Mouse (Mus musculus) lung, postnatal 4 days (tissue): Measurements from ENCODE around the gene Foxm1.
A peak's percentile ranks its signal among the peaks of the same experiment; 100 is the strongest.
"Not testable (repeated sequence)": the region's sequence is repeated elsewhere in the genome, so short reads cannot be mapped to it uniquely, and the experiment has no call there.

Source experiments
- DNase-seq, 2 experiments: peaks; one replicate each; pipeline ENCODE4 v3.0.0; 2021

Gene Foxm1

DNA sequence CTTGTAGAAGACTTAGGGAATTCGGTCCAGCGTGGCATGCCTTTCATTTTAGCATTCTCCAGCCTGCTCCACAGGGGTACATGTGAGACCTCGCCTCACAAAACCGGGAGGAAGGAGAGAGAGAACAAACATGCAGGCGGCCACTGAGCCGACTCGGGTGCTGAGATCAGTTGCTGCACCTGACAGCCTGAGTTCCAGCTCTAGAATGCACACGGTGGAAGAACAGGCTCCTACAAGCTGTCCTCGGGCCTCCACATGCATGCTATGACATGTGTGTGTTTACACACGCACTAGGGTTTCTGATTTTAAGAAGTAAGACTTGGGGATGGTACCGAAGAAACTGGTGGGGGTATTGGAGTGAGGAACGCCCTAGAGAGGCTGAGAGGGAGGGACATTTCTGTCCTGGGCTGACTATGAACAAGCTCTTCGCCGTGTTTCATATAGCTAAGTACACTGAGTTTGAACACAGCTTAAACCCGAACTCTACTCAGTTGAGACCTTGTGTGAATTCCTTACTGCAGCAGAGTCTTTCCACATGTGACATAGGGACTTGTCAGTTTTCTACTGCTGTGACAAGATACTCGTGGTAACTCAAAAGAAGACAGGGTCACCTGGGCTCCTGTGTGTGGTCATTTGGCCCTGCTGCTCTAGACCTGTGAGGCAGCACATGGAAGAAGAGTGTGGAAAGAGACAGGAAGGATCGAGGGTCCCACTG lies 13.8 kb downstream of the Foxm1 start:
- no peak for DNase-seq

DNA sequence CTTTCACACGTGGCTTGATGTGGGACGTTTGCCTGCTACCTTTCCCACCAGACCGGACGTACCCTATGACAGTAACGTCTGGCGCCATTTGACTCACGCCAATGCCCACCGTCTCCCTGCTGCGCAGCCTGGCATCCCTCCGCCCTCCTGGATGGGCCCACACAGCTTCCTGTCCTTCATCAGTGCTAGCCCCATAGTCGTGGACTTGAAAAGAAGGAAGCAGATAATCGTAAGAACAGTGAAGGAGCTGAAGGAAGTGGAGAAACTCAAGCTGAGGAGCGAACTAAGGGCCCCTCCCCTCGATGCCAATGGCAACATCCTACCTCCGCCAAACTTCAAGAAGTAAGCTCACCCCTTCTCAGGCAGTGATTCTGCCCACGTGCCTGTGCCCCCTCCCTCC lies 16.9 kb downstream of the Foxm1 start:
- DNase-seq = no peak

DNA sequence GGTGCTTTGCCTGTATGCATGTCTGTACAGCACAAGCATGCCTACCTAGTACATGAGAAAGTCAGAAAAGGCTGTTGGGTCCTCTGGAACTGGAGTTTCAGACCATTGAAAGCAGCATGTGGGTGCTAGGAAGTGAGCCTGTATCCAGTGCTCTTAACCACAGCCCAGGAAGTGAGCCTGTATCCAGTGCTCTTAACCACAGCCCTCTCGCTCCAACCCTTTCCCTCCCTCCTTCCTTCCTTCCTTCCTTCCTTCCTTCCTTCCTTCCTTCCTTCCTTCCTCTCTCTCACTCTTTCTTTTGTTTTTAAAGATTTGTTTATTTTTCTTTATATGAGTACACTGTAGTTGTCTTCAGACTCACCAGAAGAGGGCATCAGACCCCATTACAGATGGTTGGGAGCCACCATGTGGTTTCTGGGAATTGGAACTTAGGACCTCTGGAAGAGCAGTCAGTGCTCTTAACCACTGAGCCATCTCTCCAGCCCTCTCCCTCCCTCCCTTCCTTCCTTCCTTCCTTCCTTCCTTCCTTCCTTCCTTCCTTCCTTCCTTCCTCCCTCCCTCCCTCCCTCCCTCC lies 17.9 kb downstream of the Foxm1 start:
- not testable (repeated sequence) for DNase-seq

DNA sequence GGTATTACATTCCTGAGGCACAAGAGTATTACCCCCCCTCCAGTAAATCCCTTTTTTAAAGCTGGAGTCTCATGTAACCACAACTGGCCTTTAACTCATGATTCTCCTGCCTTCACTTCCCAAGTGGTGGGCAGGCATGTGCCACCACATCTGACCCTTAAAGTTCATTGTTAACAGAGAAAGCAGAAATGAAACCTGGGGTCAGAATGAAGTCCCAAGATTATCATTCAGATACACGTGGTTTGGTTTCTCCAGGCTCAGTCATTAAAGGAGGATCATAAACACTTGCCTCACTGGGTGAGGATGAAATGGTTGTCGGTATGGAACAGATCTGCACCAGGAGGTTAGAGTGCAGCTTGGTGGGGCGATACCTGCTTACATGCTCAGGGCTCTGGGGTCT lies 18.5 kb downstream of the Foxm1 start:
- no peak for DNase-seq

DNA sequence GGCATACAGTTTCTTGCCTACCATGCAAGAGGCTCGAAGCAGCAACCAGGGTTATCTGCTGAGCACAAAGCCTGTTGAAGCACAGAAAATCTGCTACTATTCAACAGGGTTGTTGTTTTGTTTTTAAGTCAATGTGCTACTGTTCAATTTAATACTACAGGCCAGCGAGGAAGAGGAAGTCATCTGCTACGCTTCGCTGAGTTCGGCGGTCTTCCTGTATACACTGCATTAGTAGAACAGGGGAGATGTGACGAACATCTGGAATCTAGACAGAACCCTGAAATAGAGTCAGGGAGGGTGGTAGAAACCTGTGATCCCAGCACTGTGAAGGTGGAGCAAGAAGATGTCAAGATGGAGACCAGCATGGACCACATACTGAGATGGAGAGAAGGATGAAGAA lies 21.0 kb downstream of the Foxm1 start:
- DNase-seq = no peak

DNA sequence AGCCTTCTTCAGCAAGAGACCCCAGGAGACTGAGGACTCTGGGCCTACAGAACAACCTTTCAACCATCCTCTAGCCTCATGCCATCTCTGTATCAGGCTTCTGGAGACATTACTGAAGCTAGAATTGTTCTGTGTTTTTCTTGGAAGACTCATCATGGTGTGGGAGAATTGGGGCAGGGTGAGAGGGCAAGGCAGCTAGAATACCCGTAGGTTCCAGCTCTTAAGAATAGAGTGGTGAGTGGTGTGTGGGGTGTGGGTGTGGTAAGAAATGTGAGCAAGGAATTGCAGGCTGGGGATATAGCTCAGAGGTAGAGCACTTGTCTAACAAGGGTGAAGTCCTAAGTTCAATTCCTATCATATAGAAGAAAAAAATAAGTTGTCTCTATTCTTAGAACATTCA lies 22.3 kb downstream of the Foxm1 start:
- DNase-seq = no peak

DNA sequence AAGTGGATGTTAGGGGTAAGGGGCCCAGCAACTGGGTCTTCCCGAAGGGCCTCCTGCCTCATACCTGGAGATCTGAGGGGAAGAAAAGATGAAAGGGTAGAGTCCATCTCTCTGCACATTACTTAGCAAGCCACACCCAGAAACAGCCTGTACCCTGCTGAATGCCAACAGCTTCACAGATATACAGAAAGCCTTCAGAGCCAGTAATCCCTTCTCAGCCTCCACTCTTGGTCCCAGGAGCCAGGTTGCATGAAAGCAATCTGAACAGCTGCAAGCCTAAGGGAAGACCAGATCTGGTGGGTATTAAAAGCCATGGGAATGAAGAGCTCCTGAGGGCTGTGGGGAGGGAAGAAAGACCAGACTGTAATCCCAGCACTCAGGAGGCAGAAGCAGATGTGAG lies 26.4 kb downstream of the Foxm1 start:
- no peak for DNase-seq

DNA sequence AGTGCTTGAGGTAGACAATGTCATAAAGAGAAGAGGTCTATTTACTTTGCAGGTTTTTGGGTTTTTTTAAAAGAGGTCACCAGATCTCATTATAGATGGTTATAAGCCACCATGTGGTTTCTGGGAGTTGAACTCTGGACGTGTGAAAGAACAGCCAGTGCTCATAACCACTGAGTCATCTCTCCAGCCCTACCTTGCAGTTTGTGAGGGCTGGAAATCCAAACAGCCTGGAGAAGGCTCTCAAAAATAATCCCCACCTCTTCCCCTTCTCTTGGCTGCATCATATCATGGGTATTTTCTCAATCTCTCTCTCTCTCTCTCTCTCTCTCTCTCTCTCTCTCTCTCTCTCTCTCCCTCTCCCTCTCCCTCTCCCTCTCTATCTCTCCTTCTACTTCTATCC lies 27.9 kb downstream of the Foxm1 start:
- DNase-seq = no peak

DNA sequence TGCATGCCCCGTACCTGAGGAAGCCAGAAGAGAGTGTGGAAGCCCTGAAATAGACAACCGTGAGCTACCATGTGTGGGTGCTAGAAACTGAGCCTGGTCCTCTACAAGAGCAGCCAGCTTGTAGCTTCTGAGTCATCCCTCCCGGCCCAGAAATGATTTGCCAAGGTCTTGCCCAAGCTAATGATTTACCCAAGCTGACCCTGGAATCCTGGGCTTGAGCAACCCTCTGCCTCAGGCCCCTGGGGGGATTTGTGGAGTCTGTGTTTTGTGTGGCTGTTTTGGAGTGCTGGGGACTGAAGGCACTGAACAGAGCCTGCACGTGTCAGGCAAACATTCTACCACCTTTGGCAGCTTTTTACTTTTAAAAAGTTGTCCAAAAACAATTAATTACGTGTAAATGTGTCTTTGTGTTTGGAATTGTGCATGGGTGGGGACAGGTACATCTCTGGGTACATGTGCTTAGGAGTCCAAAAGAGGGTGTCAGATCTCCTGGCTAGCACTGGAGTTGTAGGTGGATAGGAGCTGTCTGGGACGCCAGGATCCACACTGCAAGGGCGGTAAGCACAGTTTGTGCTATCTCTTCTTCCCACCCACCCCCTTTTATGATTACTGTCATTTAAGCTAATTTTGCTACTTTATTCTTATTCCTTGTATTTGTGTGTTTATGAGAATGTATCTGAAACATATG lies 35.0 kb downstream of the Foxm1 start:
- no peak for DNase-seq

DNA sequence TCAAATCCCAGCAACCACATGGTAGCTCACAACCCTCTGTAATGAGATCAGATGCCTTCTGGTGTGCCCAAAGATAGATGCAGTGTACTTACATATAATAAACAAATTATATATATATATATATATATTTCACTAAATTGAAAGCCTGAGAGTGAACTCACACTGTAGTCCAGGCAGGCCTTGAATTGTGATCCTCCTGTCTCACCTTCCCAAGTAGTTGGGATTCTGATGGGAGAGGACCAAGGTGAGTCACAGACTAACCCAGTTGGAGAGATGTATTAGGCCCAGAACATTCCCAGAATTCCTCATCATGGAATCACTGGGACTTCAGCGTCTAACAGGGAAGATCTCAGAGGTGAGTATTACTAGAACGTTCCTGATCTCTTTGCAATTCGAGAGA lies 36.2 kb downstream of the Foxm1 start, which contains the start of gene Nrip2:
Nrip2 (plus strand) TSS at position 301 of the 400 bp plus-strand sequence.
- no peak for DNase-seq

DNA sequence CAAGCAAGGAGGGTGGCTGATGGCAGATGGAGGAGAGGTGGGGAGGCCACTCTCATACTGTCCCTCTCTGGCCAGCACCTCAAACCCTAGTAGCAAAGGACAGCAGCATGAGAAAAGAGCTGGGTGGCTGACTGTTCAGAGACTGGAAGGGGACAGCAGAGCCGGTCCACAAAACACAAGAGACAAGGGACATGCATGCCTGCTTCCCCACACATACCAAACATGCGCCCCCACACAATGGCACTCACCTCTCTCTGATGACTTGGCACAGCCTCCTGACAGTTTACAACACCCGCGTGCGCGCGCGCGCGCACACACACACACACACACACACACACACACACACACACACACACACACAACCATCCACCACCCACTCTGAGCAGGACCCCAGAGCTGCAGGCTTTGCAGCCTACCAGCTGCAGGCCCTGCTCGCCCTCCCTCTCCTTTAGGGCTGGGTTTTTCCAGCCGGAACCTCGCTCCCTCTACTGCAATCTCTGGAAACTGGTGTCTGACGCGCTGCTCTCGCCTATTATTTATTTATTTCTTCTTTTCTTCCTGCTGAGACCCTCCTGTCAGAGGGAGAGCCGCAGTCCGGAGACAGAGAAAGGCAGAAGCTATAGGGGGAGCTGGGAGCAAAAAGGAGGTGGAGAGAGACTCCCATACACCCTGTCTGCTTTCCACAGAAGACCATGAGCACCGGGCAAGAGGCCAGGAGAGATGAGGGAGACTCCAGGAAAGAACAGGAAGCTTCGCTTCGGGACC lies 36.8 kb downstream of the Foxm1 start:
- DNase-seq = peak; percentile 16 to 40

DNA sequence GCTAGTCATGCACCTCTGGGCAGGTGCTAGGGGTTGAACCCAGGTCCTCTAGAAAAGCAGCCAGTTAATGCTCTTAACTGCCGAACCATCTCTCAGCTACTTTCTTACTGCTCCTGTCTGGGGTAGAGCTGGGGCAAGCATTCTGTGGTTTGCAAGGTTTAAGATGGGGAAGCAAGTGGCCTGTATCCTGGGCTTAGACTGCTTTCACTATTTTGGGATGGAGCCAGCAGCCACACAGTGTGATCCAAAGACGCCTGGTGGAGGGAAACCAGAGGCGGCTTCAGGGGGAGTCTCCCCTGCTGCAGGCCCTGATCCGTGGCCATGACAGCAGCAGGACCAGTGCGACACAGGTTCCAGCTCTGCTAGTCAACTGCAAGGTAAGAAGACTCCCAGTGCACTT lies 41.9 kb downstream of the Foxm1 start:
- no peak for DNase-seq

DNA sequence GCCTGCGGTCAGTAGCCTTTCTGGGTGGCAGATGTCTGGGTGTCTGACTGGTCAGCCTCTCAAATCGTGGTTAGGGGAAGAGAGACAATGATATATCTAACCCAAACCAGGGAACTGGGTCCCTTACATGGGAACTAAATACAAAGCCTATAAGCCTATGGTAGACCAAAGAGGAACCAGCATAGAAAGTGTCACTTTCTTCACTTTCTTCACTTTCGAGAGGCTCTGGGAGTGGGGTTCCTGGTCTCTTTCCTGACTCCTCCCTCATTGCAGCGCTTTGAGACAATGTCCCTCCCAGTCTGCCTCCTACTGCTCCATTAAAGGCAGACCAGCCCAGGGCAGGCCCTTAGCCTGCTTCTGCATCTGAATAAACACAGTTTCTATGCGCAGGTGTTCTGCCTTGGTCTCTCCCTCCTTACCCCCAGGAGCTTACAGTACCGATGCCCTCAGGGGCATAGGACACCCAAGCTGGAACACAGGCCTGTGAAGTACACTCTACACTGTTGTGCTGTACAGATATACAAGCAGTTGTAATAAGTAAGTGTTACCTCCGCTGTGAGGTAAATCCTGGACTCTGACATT lies 45.9 kb downstream of the Foxm1 start:
- no peak for DNase-seq

DNA sequence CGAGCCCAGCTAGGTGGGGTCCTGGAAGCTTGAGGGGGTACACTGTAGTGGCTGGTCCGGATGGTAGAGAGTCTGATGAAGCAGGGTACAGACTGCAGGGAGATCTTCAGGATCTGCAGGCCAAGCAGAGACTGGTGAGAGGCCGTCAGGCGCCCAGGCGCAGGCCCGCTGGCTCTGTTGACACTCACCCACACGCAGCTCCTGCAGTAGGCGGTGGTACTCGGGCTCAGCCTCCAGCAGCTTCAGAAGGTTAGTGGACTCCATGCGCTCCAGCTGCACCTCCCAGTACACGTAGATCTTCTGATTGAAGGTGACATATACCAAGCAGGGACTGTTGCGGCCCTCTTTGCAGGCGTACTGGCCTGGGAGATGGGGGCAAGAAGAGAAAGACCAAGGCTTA lies 47.5 kb downstream of the Foxm1 start:
- DNase-seq = no peak

DNA sequence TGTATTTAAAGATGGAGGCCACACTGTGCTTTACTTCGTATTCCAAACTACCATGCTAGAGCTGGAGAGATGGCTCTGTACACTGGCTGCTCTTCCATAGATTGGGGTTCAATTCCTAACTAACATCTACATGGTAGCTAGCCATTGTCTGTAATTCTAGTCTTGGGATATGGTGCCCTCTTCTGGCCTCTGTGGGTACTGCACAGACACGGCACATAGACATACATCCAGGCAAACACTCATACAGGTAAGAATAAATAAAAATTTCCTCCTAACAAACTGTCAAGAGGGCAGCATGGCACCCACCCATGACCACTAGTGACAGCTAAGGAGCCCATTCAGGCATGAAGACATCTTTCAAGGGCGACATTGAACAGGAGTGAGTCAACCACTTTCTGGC lies 48.3 kb downstream of the Foxm1 start:
- peak; percentile 47 to 81 for DNase-seq

DNA sequence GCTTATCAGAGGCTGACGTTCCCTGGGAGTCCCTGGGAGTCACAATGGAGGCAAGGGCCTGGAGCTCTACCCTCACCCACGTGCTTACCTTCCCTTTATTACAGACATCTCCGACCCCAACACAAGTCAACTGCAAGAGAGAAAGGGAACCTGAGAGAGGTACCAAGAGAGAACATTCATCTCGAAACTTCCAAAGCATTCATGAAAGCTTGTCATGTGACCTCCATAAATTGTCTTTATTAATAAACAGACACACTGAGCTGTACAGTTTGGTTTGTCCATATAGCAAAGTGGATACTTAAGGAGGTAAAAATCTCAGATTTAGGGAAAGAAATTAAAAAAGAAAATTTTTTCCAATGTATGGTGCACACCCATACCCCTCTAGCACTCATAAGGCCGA lies 53.4 kb downstream of the Foxm1 start:
- no peak for DNase-seq

DNA sequence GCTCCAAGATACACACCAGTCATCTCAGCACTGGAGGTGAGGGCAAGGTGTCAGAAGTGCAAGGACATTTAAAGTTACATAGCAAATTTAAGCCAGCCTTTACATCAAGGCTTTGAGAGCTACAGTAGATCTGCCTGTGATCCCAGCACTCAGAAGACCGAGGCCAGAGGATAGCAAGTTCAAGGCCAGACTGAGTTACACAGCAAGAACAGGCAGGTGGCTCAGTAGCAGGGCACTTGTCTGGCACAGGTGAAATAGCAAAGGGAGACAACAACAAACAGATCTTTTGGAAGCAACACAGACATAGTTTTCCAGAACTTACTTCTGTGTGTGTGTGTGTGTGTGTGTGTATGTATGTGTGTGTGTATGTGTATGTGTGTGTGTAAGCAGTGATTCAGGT lies 55.3 kb downstream of the Foxm1 start:
- DNase-seq = no peak

DNA sequence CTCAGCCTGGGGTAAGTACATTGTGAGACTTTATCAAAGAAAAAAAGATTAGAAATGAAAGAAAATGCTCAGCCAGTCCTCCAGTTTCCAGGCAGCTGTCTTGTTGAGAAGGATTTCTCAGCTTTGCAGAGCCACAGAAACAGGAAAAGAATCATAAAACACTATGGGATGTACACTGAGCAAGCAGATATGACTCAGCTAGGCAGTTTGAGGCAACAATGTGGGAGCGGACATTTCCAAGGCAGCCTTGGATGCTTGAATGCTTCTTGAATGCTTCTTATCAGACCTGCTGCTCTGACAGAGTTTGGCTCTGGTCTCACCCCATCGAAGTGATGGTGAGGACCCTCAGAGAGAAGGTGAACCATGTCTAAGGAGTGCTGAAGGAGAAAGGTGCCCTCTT lies 58.3 kb downstream of the Foxm1 start:
- no peak for DNase-seq

DNA sequence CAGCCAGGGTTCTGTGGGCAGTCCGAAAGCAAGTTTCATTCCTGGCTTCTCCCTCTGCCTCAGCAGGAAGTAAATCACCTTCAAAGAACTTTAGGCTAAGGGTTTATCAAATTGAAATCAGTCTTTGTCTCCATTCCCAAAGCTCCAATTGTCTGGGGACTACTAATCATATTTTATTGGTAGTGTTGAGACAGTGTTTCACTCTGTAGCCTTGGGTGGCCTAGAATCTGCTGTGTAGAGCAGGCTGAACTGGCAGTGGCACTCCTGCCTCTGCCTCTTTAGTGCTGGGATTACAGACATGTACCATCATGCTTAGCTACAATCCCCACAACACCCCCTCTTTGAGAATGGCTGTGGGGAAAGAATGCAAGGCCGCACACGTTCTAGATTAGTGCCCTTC lies 58.7 kb downstream of the Foxm1 start:
- no peak for DNase-seq

DNA sequence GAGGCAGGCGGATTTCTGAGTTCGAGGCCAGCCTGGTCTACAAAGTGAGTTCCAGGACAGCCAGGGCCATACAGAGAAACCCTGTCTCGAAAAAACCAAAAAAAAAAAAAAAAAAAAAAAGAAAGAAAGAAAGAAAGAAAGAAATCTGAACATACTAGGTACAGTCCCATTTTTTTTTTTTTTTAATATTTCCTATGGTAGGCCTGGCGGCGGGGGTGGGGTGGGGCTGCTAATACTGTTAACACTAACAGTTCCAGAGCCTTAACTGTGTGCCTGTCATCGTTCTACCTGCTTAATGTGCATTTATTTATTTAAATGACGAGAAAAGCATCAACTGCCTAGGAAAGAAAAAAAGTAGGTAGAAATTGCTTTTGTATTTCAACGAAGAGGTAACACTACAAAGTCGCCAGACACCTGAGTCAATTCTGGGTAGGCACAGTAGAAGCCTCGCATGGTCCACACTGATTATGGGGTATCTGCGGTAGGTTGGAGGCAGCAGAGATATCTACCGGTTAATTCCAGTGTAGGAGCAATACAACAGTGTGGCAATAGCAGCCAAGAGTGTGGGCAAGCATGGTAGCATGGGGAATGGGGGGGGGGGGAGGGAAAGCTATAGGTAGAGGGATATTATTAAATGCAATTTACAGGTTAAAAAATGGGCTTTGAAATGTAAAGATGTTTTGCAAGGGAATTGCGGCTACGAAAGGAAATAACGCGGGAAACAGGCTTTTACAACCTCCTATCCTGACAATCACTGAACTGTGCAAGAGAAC lies 60.9 kb downstream of the Foxm1 start:
- DNase-seq = no peak

DNA sequence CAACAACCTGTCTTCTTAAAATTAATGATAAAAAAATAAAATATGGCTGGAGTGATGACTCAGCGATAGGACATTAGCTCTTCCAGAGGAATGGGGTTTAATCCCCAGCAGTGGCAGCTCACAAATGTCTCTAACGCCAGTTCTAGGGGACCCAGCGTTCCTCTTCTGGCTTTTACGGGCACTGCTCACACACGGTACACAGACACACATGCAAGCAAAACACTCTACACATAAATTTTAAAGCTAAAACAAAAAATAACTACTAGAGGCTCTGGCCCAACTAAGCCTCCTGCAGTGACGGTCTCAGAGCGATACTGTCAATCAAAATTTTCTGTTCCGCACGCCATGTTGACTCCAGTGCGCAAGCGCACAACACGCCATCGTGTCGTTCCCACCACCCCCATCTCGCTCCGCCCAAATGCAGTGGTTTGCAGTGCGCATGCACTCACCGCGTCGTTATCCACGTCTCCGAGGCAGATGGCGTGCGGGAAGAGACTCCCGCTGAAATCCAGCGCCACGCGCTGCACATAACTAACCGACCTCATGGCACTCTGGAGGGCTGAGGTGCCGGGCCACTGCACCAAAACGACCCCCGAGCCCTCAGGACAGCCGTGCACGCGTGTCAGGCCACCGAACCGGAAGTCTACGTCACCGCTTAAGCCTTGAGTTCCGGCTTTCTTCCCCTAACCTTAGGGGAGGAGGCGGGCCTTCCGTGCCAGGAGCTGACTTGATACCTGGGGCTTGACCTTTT lies 61.7 kb downstream of the Foxm1 start, which contains the start of gene Itfg2:
Itfg2 (minus strand) TSS at position 663 of the 751 bp plus-strand sequence.
- DNase-seq = peak; percentile 96 to 97

DNA sequence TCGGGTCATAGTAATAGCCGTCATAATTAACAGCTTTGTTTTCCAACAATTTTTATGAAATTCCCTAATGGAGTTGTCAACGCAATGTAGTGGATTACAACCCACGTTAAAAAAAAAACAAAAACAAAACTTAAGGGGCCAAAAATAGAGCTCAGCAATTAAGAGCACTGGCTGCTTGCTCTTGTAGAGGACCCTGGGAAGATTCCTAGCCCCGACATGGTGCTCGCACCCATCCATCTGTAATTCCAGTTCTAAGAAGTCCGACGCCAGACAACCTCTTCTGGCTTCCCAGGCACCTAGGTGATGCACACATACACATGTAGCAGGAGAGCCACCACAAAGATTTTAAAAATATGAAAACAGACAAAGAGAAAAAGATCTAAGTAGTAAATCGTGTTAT lies 62.3 kb downstream of the Foxm1 start:
- no peak for DNase-seq
